Mouse (Mus musculus) intestine, embryonic 15.5 days (tissue): ENCODE measurements around the gene Gm20458. TPM values are rescaled to one million over a fixed set of nuclear protein-coding genes. Genes with fewer than 3 reads are reported as not detected.
A peak's percentile ranks its signal among the peaks of the same experiment; 100 is the strongest.

Source experiments
- ATAC-seq: fragments of 200-750 bp; cut with Nextera tagmentation; 2 replicates; pipeline ENCODE4 v1.8.0; 2017; ENCODE audit warnings: moderate TSS enrichment, moderate library complexity
- H3K27ac ChIP-seq: fragments of 300-500 bp; sonication (generic); 2 replicates; pipeline ENCODE4 v1.5.1; 2015; ENCODE audit warnings: mild to moderate bottlenecking, inconsistent platforms
- H3K27me3 ChIP-seq: fragments of 300-500 bp; sonication (generic); replicated peaks from 2 replicates; pipeline ENCODE4 v1.6.1; 2015; ENCODE audit warnings: inconsistent platforms
- H3K36me3 ChIP-seq: fragments of 300-500 bp; sonication (generic); 2 replicates; pipeline ENCODE4 v1.6.1; 2015; ENCODE audit warnings: inconsistent platforms
- H3K4me1 ChIP-seq: fragments of 300-500 bp; sonication (generic); replicated peaks from 2 replicates; pipeline ENCODE4 v1.6.1; 2015; ENCODE audit warnings: inconsistent platforms
- H3K4me2 ChIP-seq: fragments of 300-500 bp; sonication (generic); replicated peaks from 2 replicates; pipeline ENCODE4 v1.6.1; 2015; ENCODE audit warnings: mild to moderate bottlenecking, inconsistent platforms
- H3K4me3 ChIP-seq: fragments of 300-500 bp; sonication (generic); replicated peaks from 2 replicates; pipeline ENCODE4 v1.5.1; 2015; ENCODE audit warnings: inconsistent platforms
- H3K9ac ChIP-seq: fragments of 300-500 bp; sonication (generic); 2 replicates; pipeline ENCODE4 v1.6.1; 2015; ENCODE audit warnings: inconsistent platforms
- H3K9me3 ChIP-seq: fragments of 300-500 bp; sonication (generic); 2 replicates; pipeline ENCODE4 v1.6.1; 2016; ENCODE audit warnings: inconsistent platforms
- WGBS: fragments of 180-500 bp; shearing (Covaris S2); methylation state at CpG from one replicate; pipeline ENCODE4 v1.1.7; 2015; 5-methylcytosine and 5-hydroxymethylcytosine counted together
- polyA plus RNA-seq: library from polyadenylated mRNA; unstranded; fragments of >200 nt; fragmentation: Nextera tagmentation; extraction: Ambion mirVana; gene quantifications from 2 replicates; pipeline ENCODE4 v1.2.1, GENCODE M21; 2015

Gm20458 gene
- polyA plus RNA-seq, 1 experiment from 2014 or later = 18.5 TPM

DNA sequence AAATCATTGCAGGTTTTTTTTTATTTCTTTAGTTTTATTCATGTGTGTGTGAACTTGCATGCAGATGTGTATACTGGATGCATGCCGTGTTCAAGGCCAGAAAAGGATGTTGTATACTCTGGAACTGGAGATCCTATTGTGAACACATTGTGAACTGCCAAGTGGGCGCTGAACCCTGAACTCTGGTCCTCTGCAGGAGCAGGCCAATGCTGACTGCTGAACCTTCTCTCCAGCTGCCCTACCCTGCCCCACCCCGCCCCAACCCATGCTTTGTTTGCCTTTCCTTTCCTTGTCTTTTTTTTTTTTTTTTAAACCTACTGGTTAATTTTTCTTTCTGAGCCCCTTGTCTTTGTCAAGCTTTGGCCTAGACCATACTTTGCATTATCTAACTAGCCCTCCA, 54.1 kb downstream of the Gm20458 start:
- Histone ChIP-seq H3K9me3 (no peaks in the 10 kb centered on the region), H3K27ac (peak overlapping the region; percentile 37; the same call in 1 of the 2 replicates), H3K4me3 (no peak overlapping the region), H3K4me1 (peaks cover 17% of the 10 kb centered on the region; the same call in 1 of the 2 replicates), H3K9ac (no peak overlapping the region), H3K36me3 (no peaks in the 10 kb centered on the region), H3K4me2 (no peak overlapping the region), H3K27me3 (no peaks in the 10 kb centered on the region)
- 77% methylated on average over 3 of the region's 3 CpGs for WGBS
- peak; percentile 69 for ATAC-seq

- H3K27me3 ChIP-seq = no peaks in the 10 kb centered on the region
- peaks cover 20% of the 10 kb centered on the region; the same call in 1 of the 2 replicates for H3K4me1 ChIP-seq
- no peak overlapping the region for H3K27ac ChIP-seq
- H3K4me3 ChIP-seq = no peak overlapping the region
- H3K4me2 ChIP-seq = no peak overlapping the region
- 78% methylated on average over 9 of the region's 9 CpGs for WGBS
- no peaks in the 10 kb centered on the region for H3K9me3 ChIP-seq
- H3K36me3 ChIP-seq = no peaks in the 10 kb centered on the region
- H3K9ac ChIP-seq = no peak overlapping the region
- ATAC-seq = no peak
Measured at GRCm38 (mm10) chr2:164515897-164516296, 55.1 kb downstream of the Gm20458 start.

DNA sequence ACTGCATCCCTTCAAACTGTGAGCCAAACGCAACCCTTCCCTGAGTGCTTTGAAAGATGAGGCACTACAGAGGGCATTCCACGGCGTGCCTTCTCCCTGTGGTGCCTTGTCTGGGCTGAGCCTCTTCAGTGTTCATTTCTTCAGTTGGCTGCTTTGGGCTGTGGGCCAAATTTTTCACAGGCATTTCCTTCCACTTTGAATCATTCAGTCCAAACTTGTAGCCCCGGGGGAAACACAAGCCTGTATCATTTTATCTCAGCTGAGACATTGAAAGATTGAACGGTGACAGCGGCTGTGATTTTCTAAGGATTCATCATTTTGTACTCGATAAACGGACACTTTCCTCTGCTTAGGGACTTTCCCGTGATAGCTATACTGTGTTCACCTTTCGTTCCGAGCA, 55.8 kb downstream of the Gm20458 start:
- no peak for ATAC-seq
- 80% methylated on average over 11 of the region's 11 CpGs for WGBS
- Histone ChIP-seq H3K9ac (no peak overlapping the region), H3K4me3 (no peak overlapping the region), H3K27me3 (no peaks in the 10 kb centered on the region), H3K9me3 (no peaks in the 10 kb centered on the region), H3K27ac (no peak overlapping the region), H3K36me3 (no peaks in the 10 kb centered on the region), H3K4me2 (no peak overlapping the region), H3K4me1 (peaks cover 20% of the 10 kb centered on the region; the same call in 1 of the 2 replicates)

DNA sequence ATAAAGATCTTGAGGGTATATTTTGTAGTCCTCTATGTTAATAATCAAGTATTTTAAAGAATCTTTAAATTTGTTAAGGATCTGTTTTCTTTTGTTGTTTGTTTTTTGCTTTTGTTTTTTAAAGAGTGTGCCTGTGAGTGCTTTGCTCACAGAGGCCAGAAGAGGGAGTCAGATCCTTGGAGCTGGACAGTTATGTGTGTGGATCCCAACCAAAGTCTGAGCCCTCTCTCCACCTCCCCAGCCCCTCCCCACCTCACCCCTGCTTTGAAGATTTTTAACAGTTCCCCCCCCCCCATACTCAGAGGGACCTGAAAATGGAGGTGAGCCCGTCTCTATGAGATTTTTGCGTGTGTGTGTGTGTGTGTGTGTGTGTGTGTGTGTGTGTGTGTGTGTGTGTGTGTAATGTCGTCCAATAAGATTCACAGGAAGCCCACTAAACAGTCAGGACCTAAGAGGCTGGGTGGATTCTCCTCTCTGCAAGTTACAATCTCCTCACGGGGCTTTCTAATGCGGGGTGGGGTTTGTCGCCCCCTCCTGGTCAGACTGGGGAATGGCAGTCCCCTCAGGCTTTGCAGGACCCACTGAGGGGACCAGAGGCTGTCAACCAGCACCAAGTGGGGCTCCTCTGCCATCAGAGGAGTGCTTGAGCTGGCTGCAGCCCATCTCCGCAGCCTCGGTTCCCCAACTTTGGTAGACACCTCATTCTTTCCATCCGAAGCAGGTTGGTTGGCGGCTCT, 56.9 kb downstream of the Gm20458 start:
- 42% methylated on average over 10 of the region's 10 CpGs for WGBS
- H3K36me3 ChIP-seq = no peaks in the 10 kb centered on the region
- H3K4me1 ChIP-seq = peaks cover 20% of the 10 kb centered on the region; the same call in 1 of the 2 replicates
- H3K4me3 ChIP-seq = no peak overlapping the region
- no peak overlapping the region for H3K9ac ChIP-seq
- ATAC-seq = 0 out of 2 replicates have a peak, but pooled peaks have one; percentile 13
- no peaks in the 10 kb centered on the region for H3K9me3 ChIP-seq
- no peak overlapping the region for H3K4me2 ChIP-seq
- no peaks in the 10 kb centered on the region for H3K27me3 ChIP-seq
- peak overlapping the region; percentile 89 for H3K27ac ChIP-seq

- Histone ChIP-seq H3K27ac (peak overlapping the region; percentile 89), H3K4me2 (no peak overlapping the region), H3K27me3 (no peaks in the 10 kb centered on the region), H3K9ac (no peak overlapping the region), H3K4me3 (no peak overlapping the region), H3K36me3 (no peaks in the 10 kb centered on the region), H3K9me3 (no peaks in the 10 kb centered on the region), H3K4me1 (peaks cover 19% of the 10 kb centered on the region; the same call in 1 of the 2 replicates)
- 29% methylated on average over 11 of the region's 11 CpGs for WGBS
- ATAC-seq = peak; percentile 60
Measured at GRCm38 (mm10) chr2:164518266-164519170, 57.8 kb downstream of the Gm20458 start.

DNA sequence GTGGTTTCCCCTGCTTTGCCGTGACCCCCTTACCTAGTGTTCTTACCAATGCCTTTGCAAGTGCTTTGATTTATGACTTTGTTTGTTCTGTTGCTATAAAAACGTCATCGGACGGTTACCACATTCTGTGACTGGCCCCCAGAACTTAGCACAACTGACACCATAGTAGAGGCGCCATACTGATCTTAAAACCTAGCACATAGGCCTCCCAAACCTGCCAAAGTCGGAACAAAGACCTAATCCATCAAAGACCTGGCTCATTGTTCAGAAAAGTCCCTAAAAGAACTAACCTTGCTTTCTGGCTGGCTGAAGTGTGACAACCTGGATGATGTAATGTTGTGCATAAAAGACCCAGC, 58.4 kb downstream of the Gm20458 start:
- peaks cover 17% of the 10 kb centered on the region; the same call in 1 of the 2 replicates for H3K4me1 ChIP-seq
- WGBS = 38% methylated on average over 6 of the region's 6 CpGs
- no peaks in the 10 kb centered on the region for H3K27me3 ChIP-seq
- H3K27ac ChIP-seq = peak overlapping the region; percentile 89
- ATAC-seq = no peak
- H3K36me3 ChIP-seq = no peaks in the 10 kb centered on the region
- no peak overlapping the region for H3K4me3 ChIP-seq
- H3K9me3 ChIP-seq = no peaks in the 10 kb centered on the region
- no peak overlapping the region for H3K9ac ChIP-seq
- no peak overlapping the region for H3K4me2 ChIP-seq

- Histone ChIP-seq H3K4me1 (0 out of 2 replicates have a peak, but pooled peaks cover 14% of the 10 kb centered on the region), H3K9me3 (no peaks in the 10 kb centered on the region), H3K4me2 (no peak overlapping the region), H3K27me3 (no peaks in the 10 kb centered on the region), H3K27ac (no peak overlapping the region), H3K36me3 (no peaks in the 10 kb centered on the region), H3K9ac (no peak overlapping the region), H3K4me3 (no peak overlapping the region)
- WGBS = 18% methylated on average over 3 of the region's 3 CpGs
- peak; percentile 66 for ATAC-seq
Measured at GRCm38 (mm10) chr2:164520782-164521181, 60.0 kb downstream of the Gm20458 start.

- Histone ChIP-seq H3K9ac (no peak overlapping the region), H3K4me2 (0 out of 2 replicates have a peak overlapping the region, but pooled peaks have one; percentile 11), H3K4me3 (no peak overlapping the region), H3K27me3 (no peaks in the 10 kb centered on the region), H3K27ac (no peak overlapping the region), H3K4me1 (0 out of 2 replicates have a peak, but pooled peaks cover 14% of the 10 kb centered on the region), H3K36me3 (no peaks in the 10 kb centered on the region), H3K9me3 (no peaks in the 10 kb centered on the region)
- ATAC-seq = no peak
- 19% methylated on average over 11 of the region's 11 CpGs for WGBS
Measured at GRCm38 (mm10) chr2:164521841-164522240, 61.1 kb downstream of the Gm20458 start.

DNA sequence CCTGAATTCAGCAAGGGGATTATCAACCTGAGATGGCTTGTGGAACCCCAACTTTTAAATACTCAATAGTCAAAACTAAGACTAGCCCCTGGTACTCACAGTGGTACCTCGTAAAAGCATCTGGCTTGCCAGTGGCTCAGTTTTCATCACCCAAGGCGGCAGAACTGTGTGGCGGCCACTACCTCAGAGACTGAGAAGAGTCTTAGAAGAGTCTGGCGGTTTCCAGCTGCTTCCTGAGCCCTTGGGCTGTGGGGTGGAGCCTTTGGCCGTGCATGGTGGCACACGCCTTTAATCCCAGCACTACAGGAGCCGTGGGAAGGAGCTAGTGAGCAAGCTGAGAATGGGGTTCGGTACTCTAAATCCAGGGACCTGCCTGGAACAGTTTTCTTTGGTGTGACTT, 61.5 kb downstream of the Gm20458 start:
- Histone ChIP-seq H3K9me3 (no peaks in the 10 kb centered on the region), H3K4me3 (no peak overlapping the region), H3K9ac (no peak overlapping the region), H3K27me3 (no peaks in the 10 kb centered on the region), H3K27ac (no peak overlapping the region), H3K36me3 (no peaks in the 10 kb centered on the region), H3K4me2 (no peak overlapping the region; the same call in 1 of the 2 replicates), H3K4me1 (0 out of 2 replicates have a peak, but pooled peaks cover 14% of the 10 kb centered on the region)
- ATAC-seq = no peak
- 37% methylated on average over 8 of the region's 8 CpGs for WGBS

DNA sequence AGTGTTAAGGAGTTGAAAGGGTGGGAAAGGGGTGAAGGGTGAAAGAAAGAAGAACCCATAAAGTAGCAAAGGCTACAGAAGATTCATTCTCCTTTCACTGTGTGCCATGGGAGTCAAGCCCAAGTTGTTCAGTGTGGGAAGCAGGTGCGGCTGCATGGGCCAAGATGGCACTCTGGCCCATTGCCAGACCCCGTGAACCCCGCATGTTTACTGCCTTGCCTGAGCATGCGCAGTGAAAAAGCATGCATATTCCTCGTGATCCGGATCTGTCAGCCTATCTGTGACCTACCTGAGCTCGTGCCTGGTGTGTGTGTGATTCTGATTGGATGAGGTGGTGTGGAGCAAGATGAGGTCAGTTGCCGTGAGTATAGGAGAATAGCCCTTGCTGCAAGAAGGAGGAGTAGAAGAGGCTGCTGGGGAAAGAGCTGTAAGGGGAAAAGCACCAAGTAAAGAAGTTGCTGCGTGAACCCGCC, 62.6 kb downstream of the Gm20458 start:
- H3K4me1 ChIP-seq = 0 out of 2 replicates have a peak, but pooled peaks cover 12% of the 10 kb centered on the region
- WGBS = 82% methylated on average over 10 of the region's 10 CpGs
- no peaks in the 10 kb centered on the region for H3K9me3 ChIP-seq
- ATAC-seq = no peak
- H3K27me3 ChIP-seq = no peaks in the 10 kb centered on the region
- H3K4me2 ChIP-seq = no peak overlapping the region
- no peak overlapping the region for H3K4me3 ChIP-seq
- H3K9ac ChIP-seq = no peak overlapping the region
- H3K36me3 ChIP-seq = no peaks in the 10 kb centered on the region
- no peak overlapping the region for H3K27ac ChIP-seq

DNA sequence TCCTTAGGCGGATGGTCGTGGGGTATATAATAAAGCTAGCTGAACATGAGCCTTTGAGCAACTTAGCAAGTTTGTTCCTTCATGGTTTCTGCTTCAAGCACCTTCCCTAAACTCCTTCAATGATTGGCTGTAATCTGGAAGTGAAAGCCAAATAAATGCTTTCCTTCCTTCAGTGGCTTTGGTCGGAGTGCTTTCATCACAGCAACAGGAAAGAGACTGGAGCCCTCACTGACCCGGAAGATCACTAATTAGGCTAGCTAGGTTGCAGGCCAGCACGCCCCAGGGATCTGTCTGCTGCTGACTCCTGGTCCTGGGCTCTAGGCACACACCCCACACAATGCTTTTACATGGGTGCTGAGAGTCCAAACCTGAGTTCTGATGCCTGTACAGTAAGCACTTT, 67.8 kb downstream of the Gm20458 start:
- no peaks in the 10 kb centered on the region for H3K9me3 ChIP-seq

DNA sequence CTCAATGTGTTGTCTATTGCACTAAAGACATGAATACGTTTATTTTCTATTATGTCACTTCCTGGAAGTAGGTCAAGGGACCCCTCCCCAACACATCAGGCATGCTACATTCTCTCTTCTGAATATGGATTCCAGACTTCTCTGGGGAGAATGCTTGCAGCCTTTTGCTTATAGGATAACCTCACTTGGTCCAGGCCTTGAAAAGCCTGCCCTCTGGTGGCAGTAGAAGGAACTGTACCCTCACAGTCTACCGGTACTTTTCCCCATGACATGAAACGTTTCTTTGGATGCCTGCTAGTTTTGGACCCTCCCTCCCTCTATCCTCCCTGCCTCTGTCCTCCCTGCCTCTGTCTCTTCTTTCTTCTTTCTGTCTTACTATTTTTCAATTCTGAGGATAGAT, 70.4 kb downstream of the Gm20458 start:
- 3% methylated on average over 3 of the region's 3 CpGs for WGBS
- ATAC-seq = peak; percentile 41; the same call in 1 of the 2 replicates

More for the DNA sequence above, 67.8 kb downstream of the Gm20458 start:
- no peak for ATAC-seq
- Histone ChIP-seq H3K27me3 (no peaks in the 10 kb centered on the region), H3K27ac (no peak overlapping the region), H3K4me2 (no peak overlapping the region), H3K36me3 (no peaks in the 10 kb centered on the region), H3K4me1 (no peaks in the 10 kb centered on the region), H3K9ac (no peak overlapping the region), H3K4me3 (no peak overlapping the region)
- WGBS = 68% methylated on average over 5 of the region's 5 CpGs

More for the DNA sequence above, 70.4 kb downstream of the Gm20458 start:
- no peak overlapping the region for H3K4me2 ChIP-seq
- no peaks in the 10 kb centered on the region for H3K9me3 ChIP-seq
- no peak overlapping the region for H3K9ac ChIP-seq
- no peak overlapping the region for H3K27ac ChIP-seq
- H3K27me3 ChIP-seq = no peaks in the 10 kb centered on the region
- no peak overlapping the region for H3K4me3 ChIP-seq
- H3K4me1 ChIP-seq = no peaks in the 10 kb centered on the region
- H3K36me3 ChIP-seq = no peaks in the 10 kb centered on the region
